Mouse (Mus musculus) limb, embryonic 14.5 days (tissue): ENCODE measurements around the gene C2cd4c. TPM values are rescaled to one million over a fixed set of nuclear protein-coding genes. Genes with fewer than 3 reads are reported as not detected.

Experiments
- ATAC-seq: fragments of 200-750 bp; cut with Nextera tagmentation; 2 replicates; pipeline ENCODE4 v1.8.0; 2017; ENCODE audit warnings: low read depth, moderate number of reproducible peaks, moderate TSS enrichment; ENCODE audit not compliant: low FRiP score
- DNase-seq: peaks from one replicate; pipeline ENCODE4 v3.0.0-alpha.2; 2015; ENCODE audit warnings: low spot score
- H3K27ac ChIP-seq: fragments of 300-500 bp; sonication (generic); replicated peaks from 2 replicates; pipeline ENCODE4 v1.5.1; 2014; ENCODE audit warnings: low read depth, mild to moderate bottlenecking, low read length, moderate library complexity, mixed read lengths
- H3K27me3 ChIP-seq: fragments of 300-500 bp; sonication (generic); 2 replicates; pipeline ENCODE4 v1.6.1; 2014; ENCODE audit warnings: low read length, mixed read lengths; ENCODE audit not compliant: control insufficient read depth, insufficient read depth
- H3K36me3 ChIP-seq: fragments of 300-500 bp; sonication (generic); 2 replicates; pipeline ENCODE4 v1.6.1; 2014; ENCODE audit warnings: mild to moderate bottlenecking, low read length, moderate library complexity, mixed read lengths; ENCODE audit not compliant: control insufficient read depth, insufficient read depth
- H3K4me1 ChIP-seq: fragments of 300-500 bp; sonication (generic); 2 replicates; pipeline ENCODE4 v1.6.1; 2014; ENCODE audit warnings: antibody characterized with exemption, low read length, mixed read lengths; ENCODE audit not compliant: control insufficient read depth, insufficient read depth
- H3K4me2 ChIP-seq: fragments of 300-500 bp; sonication (generic); replicated peaks from 2 replicates; pipeline ENCODE4 v1.6.1; 2014; ENCODE audit warnings: low read depth, mild to moderate bottlenecking, low read length, moderate library complexity; ENCODE audit not compliant: severe bottlenecking
- H3K4me3 ChIP-seq: fragments of 300-500 bp; sonication (generic); replicated peaks from 2 replicates; pipeline ENCODE4 v1.5.1; 2014; ENCODE audit warnings: low read length
- H3K9ac ChIP-seq: fragments of 300-500 bp; sonication (generic); 2 replicates; pipeline ENCODE4 v1.6.1; 2014; ENCODE audit warnings: mild to moderate bottlenecking, low read depth, low read length, moderate library complexity; ENCODE audit not compliant: severe bottlenecking
- H3K9me3 ChIP-seq: fragments of 300-500 bp; sonication (generic); 2 replicates; pipeline ENCODE4 v1.6.1; 2016; ENCODE audit warnings: low read length; ENCODE audit not compliant: control insufficient read depth
- POLR2A ChIP-seq: fragments of 200-500 bp; IDR thresholded peaks from 2 replicates; pipeline ENCODE4 v1.8.0; 2012; ENCODE audit warnings: inconsistent platforms, mild to moderate bottlenecking, moderate library complexity, borderline replicate concordance; ENCODE audit not compliant: insufficient read depth, insufficient read length; ENCODE audit errors: extremely low read depth
- WGBS: fragments of 180-500 bp; shearing (Covaris S2); extraction: QIAGEN DNeasy Blood & Tissue Kit; methylation state at CpG from one replicate; pipeline ENCODE4 v1.1.7; 2014; 5-methylcytosine and 5-hydroxymethylcytosine counted together
- polyA plus RNA-seq, 2 experiments: library from polyadenylated mRNA; depleted of rRNA in 1 of 2; stranded (reverse) in 1 of 2; unstranded in 1 of 2; fragments of >200 nt; fragmentation: Nextera tagmentation in 1 of 2; extraction: Ambion mirVana in 1 of 2; gene quantifications; 2 replicates each; pipeline versions ENCODE4 v1.2.1 to v1.2.3; 2012 to 2014

C2cd4c gene
- polyA plus RNA-seq, 2 experiments, result 1.0 TPM; not detected in 1

- no peak for TF ChIP-seq POLR2A
- no peak for ATAC-seq
- H3K4me2 ChIP-seq, result no peak overlapping the region
- no peaks in the 10 kb centered on the region for H3K36me3 ChIP-seq
- H3K27me3 ChIP-seq, result no peaks in the 10 kb centered on the region
- H3K4me1 ChIP-seq, result no peaks in the 10 kb centered on the region
- H3K9me3 ChIP-seq, result no peaks in the 10 kb centered on the region
- WGBS, result 83% methylated on average over 10 of the region's 10 CpGs
- no peak overlapping the region for H3K4me3 ChIP-seq
- H3K27ac ChIP-seq, result no peak overlapping the region
- DNase-seq, result no peak
- no peak overlapping the region for H3K9ac ChIP-seq
Observed at GRCm38 (mm10) chr10:79626156-79626555, 12.3 kb upstream of the C2cd4c start.

- Histone ChIP-seq H3K9me3 (no peaks in the 10 kb centered on the region), H3K4me1 (no peaks in the 10 kb centered on the region), H3K36me3 (no peaks in the 10 kb centered on the region), H3K4me2 (no peak overlapping the region), H3K27me3 (no peaks in the 10 kb centered on the region), H3K4me3 (no peak overlapping the region), H3K27ac (no peak overlapping the region), H3K9ac (no peak overlapping the region)
- no peak for TF ChIP-seq POLR2A
- 84% methylated on average over 9 of the region's 9 CpGs for WGBS
- DNase-seq (no peak), ATAC-seq (no peak)
Observed at GRCm38 (mm10) chr10:79625398-79625797, 11.6 kb upstream of the C2cd4c start.

GRCm38 (mm10) chr10:79623950-79624349 lies 10.1 kb upstream of the C2cd4c start:
- 72% methylated on average over 11 of the region's 12 CpGs for WGBS
- Histone ChIP-seq H3K9ac (no peak overlapping the region), H3K27ac (no peak overlapping the region), H3K4me1 (no peaks in the 10 kb centered on the region), H3K9me3 (no peaks in the 10 kb centered on the region), H3K4me2 (no peak overlapping the region), H3K4me3 (no peak overlapping the region), H3K36me3 (no peaks in the 10 kb centered on the region), H3K27me3 (no peaks in the 10 kb centered on the region)
- no peak for TF ChIP-seq POLR2A
- DNase-seq (no peak), ATAC-seq (no peak)

- ATAC-seq, result no peak
Observed at GRCm38 (mm10) chr10:79616376-79616775, 2.6 kb upstream of the C2cd4c start.

GRCm38 (mm10) chr10:79615860-79616259 lies 2.0 kb upstream of the C2cd4c start:
- Histone ChIP-seq H3K27me3 (peaks cover 21% of the 10 kb centered on the region), H3K9ac (no peak overlapping the region), H3K4me1 (peaks cover 4% of the 10 kb centered on the region; the same call in 1 of the 2 replicates), H3K36me3 (no peaks in the 10 kb centered on the region; the same call in 1 of the 2 replicates), H3K27ac (no peak overlapping the region), H3K4me3 (no peak overlapping the region), H3K4me2 (no peak overlapping the region), H3K9me3 (no peaks in the 10 kb centered on the region)
- WGBS, result 13% methylated on average over 8 of the region's 8 CpGs
- no peak for ATAC-seq
- no peak for DNase-seq
- TF ChIP-seq POLR2A, result no peak

More at GRCm38 (mm10) chr10:79616376-79616775, 2.6 kb upstream of the C2cd4c start:
- no peak for DNase-seq
- no peak overlapping the region for H3K4me3 ChIP-seq
- no peak overlapping the region for H3K27ac ChIP-seq
- no peaks in the 10 kb centered on the region; the same call in 1 of the 2 replicates for H3K36me3 ChIP-seq
- peaks cover 21% of the 10 kb centered on the region for H3K27me3 ChIP-seq
- 90% methylated on average over 5 of the region's 5 CpGs for WGBS
- no peak overlapping the region for H3K9ac ChIP-seq
- H3K9me3 ChIP-seq, result no peaks in the 10 kb centered on the region
- TF ChIP-seq POLR2A, result no peak
- peaks cover 4% of the 10 kb centered on the region; the same call in 1 of the 2 replicates for H3K4me1 ChIP-seq
- no peak overlapping the region for H3K4me2 ChIP-seq

- peak overlapping the region; percentile 55 for H3K4me3 ChIP-seq
- ATAC-seq, result peak; percentile 8; the same call in 1 of the 2 replicates
Observed at GRCm38 (mm10) chr10:79614305-79614643, 449 bp upstream of the C2cd4c start.

More at GRCm38 (mm10) chr10:79614305-79614643, 449 bp upstream of the C2cd4c start:
- H3K4me2 ChIP-seq, result peak overlapping the region; percentile 94
- no peaks in the 10 kb centered on the region for H3K9me3 ChIP-seq
- no peak overlapping the region for H3K27ac ChIP-seq
- no peak for DNase-seq
- H3K27me3 ChIP-seq, result peaks cover 21% of the 10 kb centered on the region
- H3K4me1 ChIP-seq, result peaks cover 4% of the 10 kb centered on the region; the same call in 1 of the 2 replicates
- WGBS, result 78% methylated on average over 1 of the region's 1 CpGs
- H3K9ac ChIP-seq, result no peak overlapping the region
- no peaks in the 10 kb centered on the region; the same call in 1 of the 2 replicates for H3K36me3 ChIP-seq
- no peak for TF ChIP-seq POLR2A
